Mouse (Mus musculus) layer of hippocampus, adult 18-20 months (tissue): Measurements from ENCODE around the gene Ambp. TPM values are rescaled to one million over a fixed set of nuclear protein-coding genes. Genes with fewer than 3 reads are reported as not detected.
A peak's percentile ranks its signal among the peaks of the same experiment; 100 is the strongest.

Experiments used
- DNase-seq, 2 experiments: peaks; one replicate each; pipeline ENCODE4 v3.0.0; 2022; ENCODE audit warnings: low spot score in 2 of 2
- total RNA-seq, 2 experiments: library from RNA; stranded (reverse); gene quantifications; 2 replicates each; pipeline ENCODE4 v1.2.3; 2021

The Ambp gene
- total RNA-seq, 2 experiments from 2014 or later = not detected

DNA sequence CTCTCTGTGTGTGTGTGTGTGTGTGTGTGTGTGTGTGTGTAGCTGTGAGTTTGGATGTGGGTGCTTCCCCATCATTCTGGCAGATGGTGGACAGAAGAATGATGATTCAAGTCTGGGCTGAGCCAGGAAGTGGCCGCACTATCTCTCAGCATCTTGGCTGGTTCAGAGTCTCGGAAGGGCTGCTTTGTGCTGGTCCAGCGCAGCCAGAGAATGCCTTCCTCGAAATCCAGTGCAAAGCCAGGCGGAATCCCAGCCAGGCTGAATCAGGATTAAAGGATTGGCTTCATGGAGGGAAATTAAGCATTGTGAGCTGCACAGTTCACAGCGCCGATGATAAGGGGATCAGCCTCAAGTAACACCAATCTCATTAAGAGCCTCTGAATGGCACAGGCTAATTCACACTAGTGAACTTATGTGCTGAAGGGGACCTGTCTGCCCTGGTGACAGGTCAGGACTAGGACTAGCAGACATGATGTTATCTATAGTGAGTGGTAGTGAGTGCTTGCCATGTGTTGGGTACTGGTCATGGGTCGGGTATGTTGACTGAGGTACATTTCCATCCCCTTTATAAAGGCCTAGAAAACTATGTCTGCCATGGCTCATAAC, 29.6 kb downstream of the Ambp start:
- DNase-seq = no peak

GRCm38 (mm10) chr4:63118639-63119437, 35.8 kb downstream of the Ambp start:
- peak; percentile 64 to 84 for DNase-seq

DNA sequence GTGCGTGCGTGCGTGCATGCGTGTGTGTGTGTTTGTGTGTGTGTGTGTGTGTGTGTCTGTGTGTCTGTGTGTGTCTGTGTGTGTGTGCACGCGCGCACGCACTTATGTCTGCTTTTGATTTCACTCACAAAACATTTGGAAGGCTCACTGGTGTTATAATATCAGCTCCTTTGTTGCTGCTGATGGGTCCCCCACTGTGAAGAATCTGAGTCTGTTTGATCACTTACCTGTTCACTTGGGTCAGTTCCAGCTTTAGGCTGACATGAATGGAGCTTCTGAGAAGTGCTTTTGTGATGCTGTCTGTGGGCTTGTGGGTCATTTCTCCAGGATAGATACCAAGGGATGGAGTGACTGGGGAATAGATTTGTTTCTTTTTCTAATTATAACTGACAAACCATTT, 48.9 kb downstream of the Ambp start:
- DNase-seq = no peak

DNA sequence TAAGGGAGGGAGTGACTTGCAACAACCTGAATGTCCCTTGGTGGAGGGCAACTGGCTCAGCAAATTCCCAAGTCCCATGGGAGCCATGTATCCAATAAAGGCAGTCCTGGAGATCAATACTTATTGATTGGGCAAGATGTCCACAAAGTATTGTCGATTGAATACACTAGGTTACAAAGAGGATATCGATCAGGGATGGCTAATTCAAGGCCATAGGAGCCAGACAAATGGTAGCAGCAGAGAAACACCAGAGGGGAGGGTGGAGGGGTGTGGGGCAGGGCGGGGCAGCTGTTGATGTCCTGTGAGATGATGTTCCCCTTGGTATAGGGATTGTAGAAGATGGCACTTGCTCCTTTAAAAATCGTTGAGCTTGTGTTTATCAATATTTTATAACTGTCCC, 52.6 kb downstream of the Ambp start:
- no peak for DNase-seq

DNA sequence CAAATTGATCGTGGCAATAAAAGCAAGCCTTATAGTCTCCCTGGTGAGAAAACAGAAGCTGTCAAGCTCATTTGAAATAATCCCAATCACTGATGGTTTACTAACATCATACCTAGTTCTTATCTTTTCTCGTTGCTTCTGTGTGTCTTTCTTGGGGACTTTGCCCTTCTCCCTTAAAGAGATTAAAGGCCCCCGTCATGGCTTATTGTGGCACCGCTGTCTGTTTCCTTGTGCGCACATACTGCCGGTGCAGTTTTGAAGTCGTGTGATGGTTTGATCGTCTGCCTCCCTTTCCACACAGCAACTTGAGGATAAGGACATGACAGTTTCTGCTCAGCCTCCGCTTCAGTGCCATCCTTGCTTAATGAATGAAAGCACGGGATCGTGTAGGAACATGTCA, 54.1 kb downstream of the Ambp start:
- DNase-seq = no peak

GRCm38 (mm10) chr4:63097603-63098002, 57.0 kb downstream of the Ambp start:
- DNase-seq = no peak

Other genes with a start within 250 kb of the Ambp start
- 1 to 10 TPM; 2.6 to 2.9 TPM for gene Zfp618, start 189.2 kb downstream of the Ambp start, total RNA-seq
- not detected for gene Kif12, start 17.3 kb upstream of the Ambp start, total RNA-seq
- 1 to 10 TPM; 4.0 to 4.5 TPM for gene Col27a1, start 59.2 kb upstream of the Ambp start, total RNA-seq
- not detected for gene Orm1, start 189.8 kb upstream of the Ambp start, total RNA-seq
- not detected for gene Orm3, start 201.4 kb upstream of the Ambp start, total RNA-seq
- gene Orm2, start 207.7 kb upstream of the Ambp start, total RNA-seq = not detected
- gene Akna, start 248.6 kb upstream of the Ambp start, total RNA-seq = 1 to 10 TPM; 3.1 to 3.8 TPM